Mouse (Mus musculus) erythroblast, embryonic 14.5 days (primary cell): ENCODE results near the gene Terf2ip.

ENCODE experiments used
- GATA1 ChIP-seq: IDR thresholded peaks from 2 replicates; pipeline ENCODE4 v1.6.1; 2012; ENCODE audit warnings: low read length, inconsistent platforms, mixed read lengths
- TAL1 ChIP-seq: IDR thresholded peaks from 3 replicates; pipeline ENCODE4 v1.6.1; 2012; ENCODE audit warnings: low read length, inconsistent platforms, mixed read lengths

DNA sequence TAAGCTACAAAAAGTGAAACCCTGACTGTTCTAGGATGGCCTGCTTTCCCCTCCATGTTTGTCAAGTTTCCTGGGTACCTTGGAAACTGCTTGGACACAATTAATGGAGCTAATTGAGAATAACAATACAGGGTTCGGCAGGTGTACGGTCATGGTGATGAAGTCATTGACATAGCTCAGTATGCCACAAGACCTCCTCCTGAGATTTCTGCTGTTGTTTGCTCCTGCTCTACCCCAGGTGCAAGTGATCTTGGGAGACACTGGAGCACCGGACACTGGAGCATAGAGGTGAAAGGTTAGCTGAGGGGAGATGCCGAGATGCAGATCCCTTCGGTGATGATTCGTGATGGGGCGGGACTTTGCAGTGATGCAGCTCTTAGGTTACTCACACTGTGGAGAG, 21.9 kb downstream of the Terf2ip start:
- no peak for TF ChIP-seq GATA1
- no peak for TF ChIP-seq TAL1
